Mouse (Mus musculus) liver (tissue): ENCODE measurements around the gene Klf15.

ENCODE experiments used
- DNase-seq: peaks from one replicate; pipeline ENCODE4 v3.0.0-alpha.2; 2020; ENCODE audit warnings: mixed read lengths

The Klf15 gene

DNA sequence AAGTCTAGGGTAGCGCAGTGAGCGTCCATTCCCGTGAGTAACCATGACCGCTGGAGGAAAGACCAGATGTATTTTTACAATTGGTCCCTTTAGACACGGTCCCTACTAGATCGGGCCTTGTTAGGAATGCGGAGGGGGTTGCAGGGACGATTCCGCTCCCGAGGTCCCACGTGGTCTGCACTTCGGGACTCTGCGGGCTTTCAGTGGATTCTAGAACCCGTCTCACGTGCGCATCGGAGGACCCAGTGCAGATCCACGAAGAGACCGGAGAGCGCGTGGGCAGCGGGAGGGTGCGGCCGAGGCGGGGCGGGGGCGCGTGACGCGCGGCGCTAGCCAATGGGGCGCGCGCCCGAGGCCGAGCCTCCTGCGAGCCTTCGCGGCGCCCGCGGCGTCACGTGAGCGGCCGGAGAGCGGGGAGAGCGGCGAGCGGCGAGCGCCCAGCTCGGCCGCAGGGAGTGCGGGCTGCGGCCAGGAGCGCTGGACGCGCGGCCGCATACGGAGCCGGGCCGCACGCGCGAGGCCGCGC is at the start of gene Klf15:
Gene Klf15 (plus strand): TSS at position 396 of the 526 bp plus-strand sequence.
- DNase-seq = peak; percentile 56

DNA sequence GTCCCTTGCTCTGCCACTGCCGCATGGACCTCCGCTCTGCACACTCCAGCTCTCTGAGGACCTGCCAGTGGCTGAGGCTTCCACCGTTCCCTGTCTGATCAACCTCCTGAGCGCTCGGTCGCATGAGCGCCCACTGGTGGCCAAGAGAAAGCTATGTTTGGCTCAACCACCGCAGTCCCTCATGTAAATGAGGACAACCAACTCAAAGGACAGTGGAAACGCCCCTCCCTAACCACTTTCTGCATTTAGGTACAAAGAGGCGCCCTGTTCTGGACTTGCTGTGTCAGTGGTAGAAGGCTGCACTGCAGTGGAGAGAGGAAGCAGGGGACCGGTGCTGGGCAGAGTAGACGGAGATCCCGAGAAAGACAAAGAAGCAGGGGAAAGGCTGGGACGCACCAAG is 39.8 kb upstream of the Klf15 start:
- peak; percentile 79 for DNase-seq

DNA sequence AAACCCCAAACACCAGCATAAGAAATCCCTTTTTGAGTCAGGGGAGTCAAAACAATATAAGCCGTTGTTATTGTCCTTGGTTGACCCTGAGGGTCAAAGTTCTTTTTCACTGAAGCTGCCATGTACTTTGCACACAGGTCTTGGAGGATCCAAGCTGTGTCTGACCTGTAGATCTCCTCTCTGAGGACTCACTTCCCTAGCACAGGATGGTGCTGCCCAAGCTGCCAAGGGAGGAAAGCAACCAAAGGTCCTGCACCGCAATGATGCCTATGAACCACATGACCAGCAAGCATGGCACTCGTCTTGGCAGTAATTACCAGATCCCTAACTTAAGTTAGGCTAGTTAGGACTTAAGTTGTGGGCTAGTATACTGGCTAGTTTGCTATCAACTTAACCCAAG is 37.0 kb upstream of the Klf15 start:
- DNase-seq = no peak

DNA sequence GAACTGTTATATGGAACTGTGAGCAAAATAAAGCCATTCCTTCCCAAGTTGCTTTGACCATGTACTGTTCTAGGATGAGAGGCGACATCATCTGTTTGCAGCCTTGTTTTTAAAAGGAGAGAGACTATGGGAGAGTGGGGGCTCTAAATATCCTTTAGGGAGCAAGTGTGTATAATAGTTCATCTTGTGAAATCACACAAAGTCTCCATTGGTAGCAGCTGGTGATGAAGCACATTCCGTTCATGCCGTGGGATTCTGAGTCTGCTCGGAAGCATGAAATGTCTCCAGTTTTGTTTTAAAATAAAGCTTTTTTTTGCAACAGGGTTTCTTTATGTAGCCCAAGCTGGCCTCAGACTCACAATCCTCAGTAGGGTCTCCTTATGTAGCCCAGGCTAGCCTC is 36.4 kb upstream of the Klf15 start:
- no peak for DNase-seq

DNA sequence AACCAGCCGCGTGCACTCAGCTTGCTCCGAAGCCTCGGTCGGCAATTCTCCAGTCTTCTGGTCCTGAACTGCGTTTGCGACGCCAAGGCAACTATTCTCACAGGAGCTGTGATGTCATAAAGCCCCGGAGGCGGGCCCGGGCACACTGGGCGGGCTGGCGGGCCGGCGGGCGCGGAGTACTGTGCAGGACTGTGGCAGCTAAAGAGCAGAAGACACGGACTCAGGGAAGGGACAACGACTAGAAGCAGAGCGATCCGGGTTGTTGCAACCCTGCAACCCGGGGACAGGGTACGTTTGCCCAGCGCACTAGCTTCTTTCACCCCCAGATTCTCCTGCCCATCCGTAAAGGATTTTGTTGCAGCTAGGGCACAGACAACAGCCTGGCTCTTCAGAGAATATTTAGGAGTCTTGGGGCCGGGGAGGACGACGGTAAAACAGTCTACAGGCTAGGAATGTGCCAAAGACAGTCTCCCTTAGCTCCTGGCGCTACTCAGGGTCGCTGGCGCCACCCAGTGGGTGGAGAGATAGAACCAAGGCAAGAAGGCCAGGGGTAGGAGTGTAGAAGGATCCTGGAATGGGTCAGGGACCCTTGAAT is 33.9 kb upstream of the Klf15 start, which contains the start of gene Cfap100:
Gene Cfap100 (minus strand): TSS at position 418 of the 595 bp plus-strand sequence.
- DNase-seq = peak; percentile 59

DNA sequence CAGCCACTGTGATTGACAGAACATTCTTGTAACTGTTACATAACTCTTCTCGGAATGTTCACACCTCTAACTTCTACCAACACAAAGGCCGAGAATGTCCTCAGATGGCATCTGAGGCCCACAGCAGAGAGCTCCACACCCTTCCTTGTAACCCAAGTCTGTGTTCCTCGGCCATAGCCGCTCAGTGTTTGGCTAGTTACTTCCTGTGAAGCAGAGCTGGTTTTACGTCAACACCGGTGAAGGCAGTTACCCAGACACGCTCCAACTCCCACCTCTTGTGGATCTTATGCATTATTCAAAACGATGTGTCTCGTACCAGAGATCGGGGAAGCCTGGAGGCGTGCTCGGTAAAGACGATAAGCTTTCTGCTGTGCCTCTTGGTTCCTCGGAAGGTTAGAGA is 32.5 kb upstream of the Klf15 start:
- DNase-seq = no peak

DNA sequence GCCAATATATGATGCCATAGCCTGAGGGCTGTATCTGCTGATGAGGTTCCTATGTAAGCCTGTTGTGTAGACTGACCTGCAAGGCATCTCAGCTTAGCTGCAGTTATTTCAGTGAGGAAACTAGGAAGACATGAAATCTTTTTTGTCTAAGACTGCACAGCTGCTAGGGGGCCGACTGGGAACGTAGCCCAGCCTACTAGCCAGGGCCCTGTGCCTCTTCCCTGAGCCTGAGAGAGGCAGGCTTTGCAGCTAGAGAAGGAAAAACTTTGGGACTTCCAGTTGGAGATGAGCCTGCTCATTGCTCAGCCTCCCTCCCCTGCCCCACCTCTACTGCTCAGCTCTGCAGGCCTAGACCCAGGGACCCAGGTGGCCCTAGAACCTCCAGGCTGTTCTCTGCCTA is 30.9 kb upstream of the Klf15 start:
- no peak for DNase-seq

DNA sequence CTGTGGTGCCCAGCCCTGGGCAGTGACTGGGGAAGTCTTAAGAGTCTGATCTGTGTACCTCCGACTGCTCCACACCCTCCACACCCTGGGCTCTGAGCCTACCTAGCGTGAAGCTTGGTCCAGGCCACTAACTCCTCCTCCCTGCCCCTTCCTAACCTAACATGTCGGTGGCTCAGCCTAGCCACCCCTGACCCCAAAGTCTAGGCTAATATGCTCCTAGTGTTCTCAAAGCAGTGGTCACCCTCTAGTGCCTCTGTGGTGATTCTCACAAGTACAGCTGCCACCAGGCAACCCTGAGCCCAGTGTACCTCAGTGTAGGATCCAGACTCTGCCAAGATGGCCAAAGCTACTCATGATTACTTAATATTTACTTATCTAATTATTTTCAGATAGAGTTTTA is 27.7 kb upstream of the Klf15 start:
- no peak for DNase-seq

DNA sequence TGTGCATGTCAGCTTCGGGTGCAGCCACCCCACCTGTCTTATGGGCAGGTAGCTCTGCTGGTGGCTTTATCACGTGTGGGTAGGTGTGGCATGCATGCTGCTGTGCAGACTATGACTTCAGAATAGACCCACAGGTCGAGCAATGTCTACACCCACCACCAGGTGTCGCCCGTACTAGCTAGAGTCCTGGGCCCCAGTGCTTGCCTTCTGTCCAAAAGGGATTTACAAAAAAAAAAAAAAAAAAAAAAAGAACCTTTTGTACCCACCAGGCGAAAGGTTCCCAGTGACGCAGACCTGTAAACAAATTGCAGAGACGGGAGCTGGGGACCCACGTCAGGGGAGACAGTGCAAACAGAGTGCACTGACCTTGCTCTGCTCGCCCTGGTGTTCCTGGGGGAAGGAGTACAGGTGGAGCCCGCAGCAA is 27.2 kb upstream of the Klf15 start:
- peak; percentile 75 for DNase-seq

DNA sequence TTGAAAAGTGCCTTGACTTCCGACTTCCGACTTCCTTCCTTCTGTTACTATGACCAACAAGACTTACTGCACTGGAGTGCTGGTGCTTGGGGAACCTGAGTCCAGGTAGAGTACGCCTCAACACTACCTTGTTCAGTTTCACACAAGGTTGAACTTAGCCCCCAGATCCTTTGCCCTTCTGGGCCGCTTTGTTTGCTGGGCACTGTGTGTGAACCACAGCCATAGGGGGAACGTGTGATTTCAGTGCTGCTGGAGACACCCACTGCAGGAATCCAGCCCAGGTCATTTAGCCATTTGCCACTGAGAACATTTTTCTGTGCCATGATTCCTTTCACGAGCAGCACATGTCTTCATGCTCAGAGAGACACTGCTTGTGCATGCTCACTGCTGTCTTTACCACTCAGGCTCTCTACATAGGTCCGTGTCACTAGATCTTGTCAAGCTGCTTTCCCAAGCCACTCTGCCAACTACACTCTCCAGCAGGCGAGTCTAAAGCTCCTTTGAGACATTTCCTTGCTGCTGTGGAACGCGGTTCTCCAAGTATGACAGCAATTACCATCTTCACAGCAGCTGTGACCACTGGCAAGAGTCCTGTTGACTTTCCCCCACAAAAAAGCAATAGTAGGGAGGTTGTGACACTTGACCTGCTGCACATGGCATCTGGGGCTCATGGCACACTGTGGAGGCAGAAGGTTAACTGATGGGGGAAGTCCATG is 26.0 kb upstream of the Klf15 start:
- no peak for DNase-seq

DNA sequence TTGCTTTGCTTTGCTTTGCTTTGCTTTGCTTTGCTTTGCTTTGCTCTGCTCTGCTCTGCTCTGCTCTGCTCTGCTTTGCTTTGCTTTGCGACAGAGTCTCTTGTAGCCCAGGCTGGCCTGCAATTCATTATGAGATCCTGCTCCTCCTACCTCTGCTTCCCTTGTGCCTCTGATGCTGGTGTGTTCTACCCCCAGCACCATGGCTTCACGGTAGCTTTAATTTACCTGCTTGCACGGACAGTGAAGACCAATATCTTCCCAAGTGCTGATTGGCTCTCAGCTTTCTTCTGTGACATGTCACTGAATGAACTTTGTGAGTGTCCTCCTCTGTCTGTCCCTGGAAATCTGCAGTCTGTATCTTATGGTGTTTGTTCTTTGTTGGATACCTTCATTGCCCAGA is 25.3 kb upstream of the Klf15 start:
- DNase-seq = no peak

DNA sequence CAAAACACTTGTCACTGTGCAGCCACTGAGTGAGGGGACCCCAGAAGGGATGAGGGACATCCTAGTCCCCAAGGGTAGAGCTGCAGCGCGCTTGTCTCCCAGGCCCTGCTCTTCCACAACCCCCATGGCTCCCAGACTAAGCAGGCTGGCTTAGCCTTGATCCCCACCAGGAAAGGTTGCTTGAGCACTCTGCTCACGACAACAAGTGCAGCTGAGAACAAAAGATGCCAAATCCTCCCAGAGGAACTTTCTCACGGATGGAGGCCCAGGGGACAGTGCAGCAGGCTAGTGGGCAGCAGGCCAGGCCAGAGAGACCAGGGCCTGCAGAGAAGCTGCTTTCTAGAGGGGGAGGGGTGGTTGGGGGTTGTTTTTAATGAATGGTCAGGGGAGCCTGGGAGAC is 15.5 kb upstream of the Klf15 start:
- DNase-seq = no peak

DNA sequence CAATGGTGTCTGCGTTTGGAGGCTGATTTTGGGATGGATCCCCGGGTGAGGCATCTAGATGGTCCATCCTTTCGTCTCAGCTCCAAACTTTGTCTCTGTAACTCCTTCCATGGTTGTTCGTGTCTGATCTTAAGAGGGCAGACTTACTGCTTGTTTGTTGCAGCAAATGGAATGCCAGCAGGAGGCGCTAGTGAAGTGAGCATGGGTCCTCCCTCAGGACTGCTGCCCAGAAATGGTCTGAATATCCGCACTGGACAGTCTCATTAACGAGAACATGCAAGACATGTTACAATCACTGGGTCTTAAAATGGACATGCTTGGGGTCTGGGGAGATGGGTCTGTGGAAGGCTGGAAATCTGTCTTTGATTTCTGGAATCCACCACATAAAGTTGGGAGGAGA is 12.2 kb upstream of the Klf15 start:
- peak; percentile 70 for DNase-seq

DNA sequence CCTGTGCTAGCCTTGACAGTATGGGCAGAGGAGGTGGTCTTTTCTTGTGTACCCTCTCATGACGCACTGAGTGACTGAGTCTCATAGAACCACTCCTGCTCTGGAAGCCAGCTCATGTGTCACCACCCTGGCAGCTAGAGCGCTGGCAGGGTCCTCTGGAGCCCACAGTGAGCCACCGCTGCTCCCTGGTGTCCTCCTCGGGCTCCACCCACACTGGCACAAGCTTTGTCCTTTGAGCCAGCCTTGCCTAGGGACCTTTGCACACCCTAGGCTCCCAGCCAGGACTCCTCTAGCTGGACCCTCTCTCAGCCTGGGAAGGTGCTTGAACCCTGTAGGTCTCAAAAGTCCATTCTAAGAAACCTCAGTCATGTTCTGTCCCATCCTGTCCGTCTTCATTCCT is 11.7 kb upstream of the Klf15 start:
- DNase-seq = no peak

DNA sequence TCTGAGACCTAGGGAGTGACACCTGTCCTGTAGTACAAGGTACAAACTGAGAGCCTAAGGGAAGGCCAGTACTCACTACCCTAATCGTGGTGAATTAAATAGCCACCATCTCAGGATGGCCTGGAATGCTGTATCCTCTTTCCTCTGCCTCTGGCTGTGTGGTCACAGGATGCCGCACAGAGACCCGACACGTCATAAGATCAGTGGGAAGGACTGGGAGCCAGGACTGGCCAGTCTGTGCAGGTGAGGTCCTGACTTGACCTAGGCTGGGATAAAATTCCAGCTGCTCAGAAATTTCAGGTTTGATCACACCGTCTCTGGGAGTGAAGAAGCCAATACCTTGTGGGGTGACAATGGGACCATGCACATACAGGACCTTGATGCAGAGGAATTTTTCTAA is 10.9 kb upstream of the Klf15 start:
- DNase-seq = no peak

DNA sequence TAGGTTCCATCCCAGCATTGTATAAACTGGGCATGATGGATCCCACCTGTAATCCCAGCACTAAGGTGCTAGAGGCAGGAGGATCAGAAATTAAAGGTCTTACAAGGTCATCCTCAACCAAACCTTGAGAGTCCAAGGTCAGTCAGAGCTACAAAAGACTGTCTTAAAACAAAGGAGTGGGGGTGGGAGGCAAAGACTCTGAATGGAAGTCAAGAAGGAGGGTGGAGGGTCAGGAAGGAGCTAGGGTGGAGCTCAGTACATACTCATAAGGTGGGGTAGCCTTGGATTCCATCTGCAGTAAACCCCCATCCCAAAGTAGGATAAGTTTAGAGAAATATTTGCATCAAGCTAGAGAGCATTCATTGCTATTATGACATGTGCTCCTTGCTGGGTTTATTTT is 9.8 kb upstream of the Klf15 start:
- no peak for DNase-seq

DNA sequence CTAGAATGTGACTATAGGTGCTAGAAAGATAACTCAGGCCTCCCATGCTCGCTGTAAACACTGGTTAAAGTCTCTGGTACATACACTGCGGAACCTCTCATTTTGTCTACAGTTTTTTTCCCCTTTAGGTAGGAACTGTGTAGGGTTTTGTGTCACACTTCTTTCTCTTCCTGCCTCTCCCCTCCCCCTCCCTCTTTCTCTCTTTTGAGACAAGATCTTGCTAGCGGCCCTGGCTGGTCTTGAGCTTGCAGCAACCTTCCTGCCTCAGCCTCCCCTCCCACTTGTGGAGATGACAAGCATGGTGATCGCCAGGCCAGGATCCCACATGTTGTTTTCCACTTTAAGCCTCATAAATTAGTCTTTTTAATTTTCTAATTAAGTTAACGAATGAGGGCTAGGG is 8.6 kb upstream of the Klf15 start:
- DNase-seq = no peak

DNA sequence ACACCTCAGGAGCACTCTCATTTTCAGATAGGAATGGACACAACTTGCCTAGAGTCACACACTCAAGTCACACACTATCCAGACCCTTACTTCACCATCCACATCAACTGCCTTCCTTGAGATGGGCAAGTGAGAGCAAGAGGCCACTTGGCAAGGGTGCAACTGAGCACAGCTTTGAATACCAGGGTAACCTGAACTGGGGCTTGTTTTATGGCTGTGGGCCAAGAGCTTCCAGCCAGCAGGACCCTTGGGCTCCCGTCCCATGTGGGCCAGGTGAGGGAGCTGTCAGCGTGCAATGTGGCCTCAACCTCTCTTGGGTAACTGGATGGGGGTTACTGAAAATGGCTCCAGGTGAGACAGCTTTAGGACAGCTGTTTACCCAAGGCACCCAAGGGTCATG is 5.0 kb upstream of the Klf15 start:
- no peak for DNase-seq

DNA sequence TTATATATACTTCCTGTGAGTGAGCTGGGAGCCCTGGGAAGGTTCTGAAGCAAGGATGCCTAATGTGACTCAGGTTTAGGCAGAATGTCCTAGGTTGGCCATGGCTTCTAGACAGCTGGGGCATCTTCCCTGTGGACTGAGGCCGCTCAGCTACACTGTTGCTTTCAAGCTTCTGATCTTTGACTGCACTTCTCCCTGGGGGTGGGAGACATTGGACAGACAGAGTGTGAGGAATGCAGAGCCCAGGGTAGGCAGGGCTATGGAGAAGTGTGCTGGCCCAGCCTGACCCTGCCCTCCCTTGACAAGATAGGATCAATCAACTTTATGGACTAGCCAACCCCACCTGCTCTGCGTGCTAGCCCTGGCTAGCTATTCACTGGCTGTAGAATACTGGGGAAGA is 1.2 kb upstream of the Klf15 start:
- DNase-seq = no peak

DNA sequence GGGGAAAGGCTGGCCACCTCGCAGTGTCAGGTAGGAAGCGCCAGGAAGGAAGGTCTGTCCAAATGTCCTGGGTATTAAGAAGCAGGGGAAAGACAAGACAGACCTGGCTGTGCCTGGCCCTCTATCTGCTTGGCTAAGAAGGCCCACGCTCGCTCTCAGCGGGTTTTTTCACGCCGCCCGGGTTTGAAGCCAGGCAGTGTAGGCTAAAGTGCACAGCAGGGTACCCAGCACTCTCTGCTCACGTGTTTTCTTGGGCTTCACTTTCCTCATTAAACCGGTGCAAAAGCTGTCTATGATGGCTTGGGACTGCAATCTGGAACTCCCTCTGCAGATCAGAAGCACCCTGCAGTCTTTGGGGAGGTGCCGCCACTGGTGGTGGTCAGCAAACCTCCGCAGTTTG is 605 bp upstream of the Klf15 start:
- DNase-seq = no peak

DNA sequence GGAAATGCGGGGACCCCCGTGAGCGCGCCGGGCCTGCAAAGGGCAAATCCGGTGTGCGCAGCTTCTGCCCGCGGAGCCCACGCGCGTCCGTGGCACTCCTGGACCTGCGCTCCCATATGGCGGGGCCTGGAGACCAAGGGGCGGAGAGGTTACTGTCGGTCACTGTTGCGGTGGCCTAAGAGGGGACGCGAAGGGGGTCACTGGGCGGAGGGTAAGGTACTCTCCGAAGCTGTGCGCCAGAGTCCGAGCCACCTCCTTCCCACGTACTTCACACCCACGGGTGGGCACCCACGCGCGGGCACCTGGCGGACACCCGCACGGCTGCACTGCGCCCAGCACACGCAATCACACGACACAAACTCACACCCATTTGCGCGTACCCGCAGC is 458 bp downstream of the Klf15 start:
- DNase-seq = no peak

DNA sequence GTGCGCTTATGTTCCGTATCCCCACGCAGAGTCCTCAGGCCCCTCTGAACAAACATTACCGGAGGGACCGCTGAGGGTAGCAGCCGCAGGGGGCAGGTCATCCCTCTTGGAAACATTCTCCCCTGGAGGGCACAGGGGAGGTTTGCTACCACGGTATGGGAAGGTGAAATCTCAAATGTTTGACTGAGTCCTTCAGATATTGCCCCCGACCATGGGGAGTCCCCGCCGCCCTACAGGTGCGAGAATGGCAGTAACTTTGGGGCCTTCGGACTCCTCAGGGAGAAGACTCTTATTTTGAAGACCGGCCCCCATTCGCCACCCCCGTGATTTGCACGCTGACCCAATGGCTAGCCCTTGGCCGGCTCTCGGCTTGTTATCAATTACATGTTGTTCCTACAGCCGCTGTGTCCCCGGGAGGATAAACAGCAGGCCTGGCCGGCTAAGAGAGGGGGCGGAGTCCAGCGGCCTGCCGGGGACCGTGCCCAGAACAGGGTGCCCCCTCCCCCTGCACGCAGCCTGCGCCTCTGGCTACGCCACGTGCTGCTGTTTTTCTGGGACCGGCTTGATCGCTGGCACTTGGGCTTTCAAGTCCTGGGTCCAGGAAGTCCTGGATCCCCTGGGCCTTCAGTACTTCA is 969 bp downstream of the Klf15 start:
- peak; percentile 74 for DNase-seq

DNA sequence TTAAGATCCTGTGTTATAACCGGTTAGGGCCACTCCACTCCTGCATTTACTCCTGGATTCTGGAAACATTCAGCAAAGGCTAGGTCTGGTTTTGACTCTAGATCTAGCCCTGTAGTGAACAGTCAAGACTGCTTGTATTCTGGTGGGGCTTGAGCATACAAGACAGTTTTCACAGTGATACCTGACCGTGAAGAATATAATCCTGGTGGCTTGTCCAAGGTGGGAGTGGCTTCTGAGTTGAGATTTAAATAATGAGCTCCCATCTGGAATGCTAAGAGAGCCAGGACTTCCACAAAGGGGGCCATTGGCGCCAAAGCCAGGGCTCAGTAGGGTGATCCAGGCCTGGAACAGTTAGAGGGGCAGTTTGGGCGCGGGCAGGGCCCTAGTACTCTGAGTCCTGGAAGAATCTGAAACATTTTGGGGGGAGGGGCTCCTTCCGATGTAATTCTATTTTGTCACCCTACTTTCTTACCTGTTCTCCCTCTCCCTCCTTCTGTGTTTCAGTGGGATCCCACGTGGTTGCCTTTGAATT is 1.6 kb downstream of the Klf15 start:
- DNase-seq = no peak
